9 mouse cellular contexts compared by ENCODE assay signal in genomic region chr1:54983339-54983738, GRCm38 (mm10). TPM values are rescaled to one million over a fixed set of nuclear protein-coding genes. Genes with fewer than 3 reads are reported as not detected.
A peak's percentile ranks its signal among the peaks of the same experiment; 100 is the strongest.
DNase-seq lines count a peak whose midpoint lies in the region; ATAC-seq and TF ChIP-seq lines count a peak whose summit lies in the region.
"Had no signal": no experiment of that assay in that cellular context is flagged by ENCODE, and none has a peak within 500 bp of the region (broad histone marks: within the 10 kb centered on the region; RNA-seq: fewer than 3 reads in every experiment).

No protein-coding gene starts in this region.

- peak; percentile 9 for TF ChIP-seq CTCF in ES-Bruce4 (IDR thresholded peaks at IDR 0.05; ENCODE audit: low read depth, low read length)

- WGBS in hindbrain, embryonic 14.5 days = 71% methylated on average over 3 of the region's 3 CpGs
- 60% methylated on average over 3 of the region's 3 CpGs for WGBS in hindbrain, embryonic 16.5 days

- peak; percentile 32 for DNase-seq in hindbrain, embryonic 14.5 days (ENCODE audit: low spot score)
- peak; percentile 13 for DNase-seq in 3134 (ENCODE audit: extremely low read depth, insufficient read length, low spot score)
- DNase-seq in cerebellum, adult 9-11 months = no peak
- no peak for DNase-seq in cerebellum, postnatal 36 days

- TF ChIP-seq EP300 in ES-Bruce4 (IDR thresholded peaks at IDR 0.05; ENCODE audit: insufficient read depth, low read depth, low read length) = no peak

- no peaks in the 10 kb centered on the region for H3K27me3 ChIP-seq in hindbrain, embryonic 14.5 days (ENCODE audit: control insufficient read depth, insufficient read depth, low read length)
- no peaks in the 10 kb centered on the region for H3K27me3 ChIP-seq in hindbrain, embryonic 16.5 days (replicated peaks; ENCODE audit: control insufficient read depth, insufficient read depth, low read length)
- H3K27me3 ChIP-seq in ES-Bruce4 (ENCODE audit: control insufficient read depth, insufficient read depth, low read length, poor library complexity, severe bottlenecking) = no peaks in the 10 kb centered on the region
- H3K27me3 ChIP-seq: megakaryocyte, embryonic 14.5 days had no signal

- H3K9me3 ChIP-seq in hindbrain, embryonic 14.5 days (ENCODE audit: control insufficient read depth, low read length) = no peaks in the 10 kb centered on the region
- H3K9me3 ChIP-seq in hindbrain, embryonic 16.5 days (ENCODE audit: control insufficient read depth, low read length) = no peaks in the 10 kb centered on the region
- no peaks in the 10 kb centered on the region for H3K9me3 ChIP-seq in ES-Bruce4 (replicated peaks; ENCODE audit: control insufficient read depth, insufficient read depth, low read length, poor library complexity, severe bottlenecking)
- H3K9me3 ChIP-seq: megakaryocyte, embryonic 14.5 days had no signal

- peaks cover 46% of the 10 kb centered on the region for H3K36me3 ChIP-seq in hindbrain, embryonic 14.5 days (replicated peaks; ENCODE audit: control insufficient read depth, insufficient read depth)
- H3K36me3 ChIP-seq in hindbrain, embryonic 16.5 days (ENCODE audit: control insufficient read depth, insufficient read depth, low read length) = peaks cover 12% of the 10 kb centered on the region
- peaks cover 19% of the 10 kb centered on the region for H3K36me3 ChIP-seq in ES-Bruce4 (ENCODE audit: control insufficient read depth, insufficient read depth, low read length, poor library complexity, severe bottlenecking)

- TF ChIP-seq POLR2A in ES-Bruce4 (IDR thresholded peaks at IDR 0.05; ENCODE audit: insufficient read depth, low read length) = no peak

- H3K4me2 ChIP-seq in hindbrain, embryonic 14.5 days (replicated peaks) = no peak overlapping the region
- H3K4me2 ChIP-seq in hindbrain, embryonic 16.5 days (ENCODE audit: low read length) = no peak overlapping the region

- no peak overlapping the region for H3K4me3 ChIP-seq in hindbrain, embryonic 14.5 days (replicated peaks; ENCODE audit: low read length)
- H3K4me3 ChIP-seq in hindbrain, embryonic 16.5 days (ENCODE audit: low read length) = no peak overlapping the region
- no peak overlapping the region for H3K4me3 ChIP-seq in ES-Bruce4 (ENCODE audit: low read depth, low read length)
- H3K4me3 ChIP-seq: megakaryocyte, embryonic 14.5 days had no signal

- H3K4me1 ChIP-seq in hindbrain, embryonic 14.5 days (replicated peaks; ENCODE audit: control insufficient read depth, insufficient read depth, low read length) = no peaks in the 10 kb centered on the region
- no peaks in the 10 kb centered on the region for H3K4me1 ChIP-seq in hindbrain, embryonic 16.5 days (ENCODE audit: control insufficient read depth, insufficient read depth, low read depth, low read length)
- no peaks in the 10 kb centered on the region for H3K4me1 ChIP-seq in ES-Bruce4 (ENCODE audit: control insufficient read depth, insufficient read depth, low read length)

- no peak for ATAC-seq in hindbrain, embryonic 14.5 days (ENCODE audit: low FRiP score)
- no peak for ATAC-seq in hindbrain, embryonic 16.5 days
- 0 out of 2 replicates have a peak, but pooled peaks have one; percentile 23 for ATAC-seq in granulocyte monocyte progenitor cell, adult 5-6 weeks (replicated peaks; ENCODE audit: poor library complexity, severe bottlenecking)
- ATAC-seq in megakaryocyte-erythroid progenitor cell, adult 5-6 weeks (replicated peaks; ENCODE audit: low FRiP score, low TSS enrichment, poor library complexity, severe bottlenecking) = no peak

- no peak overlapping the region for H3K27ac ChIP-seq in hindbrain, embryonic 14.5 days
- H3K27ac ChIP-seq in hindbrain, embryonic 16.5 days (ENCODE audit: low read depth, low read length) = no peak overlapping the region
- no peak overlapping the region for H3K27ac ChIP-seq in ES-Bruce4 (ENCODE audit: insufficient read depth, low read length)

- H3K9ac ChIP-seq in hindbrain, embryonic 14.5 days = no peak overlapping the region
- H3K9ac ChIP-seq in hindbrain, embryonic 16.5 days (ENCODE audit: low read depth, low read length) = no peak overlapping the region
- H3K9ac ChIP-seq in ES-Bruce4 (ENCODE audit: low read depth, poor library complexity, severe bottlenecking) = no peak overlapping the region

RNA-seq across cellular contexts. Expression of gene Sf3b1, which starts 43.9 kb away (rescaled TPM):
- polyA plus RNA-seq in hindbrain, embryonic 14.5 days (2014; fragmentation: Nextera tagmentation; extraction: Ambion mirVana) = 299 and 304 TPM in 2 replicates
- polyA plus RNA-seq in hindbrain, embryonic 16.5 days (2015; fragmentation: Nextera tagmentation; extraction: Ambion mirVana) = 251 and 284 TPM in 2 replicates
- 277 and 314 TPM in 2 replicates for polyA plus RNA-seq in ES-Bruce4 (2011; ENCODE audit: insufficient read depth, insufficient read length, low read depth, missing spikeins)
- 213 and 218 TPM in 2 replicates for total RNA-seq in granulocyte monocyte progenitor cell, adult 5-6 weeks (2014; fragmentation: Nextera tagmentation)
- 254 and 282 TPM in 2 replicates for total RNA-seq in granulocyte monocyte progenitor cell, adult 5-6 weeks (2017)
- 192 and 240 TPM in 2 replicates for total RNA-seq in megakaryocyte-erythroid progenitor cell, adult 5-6 weeks (2014; fragmentation: Nextera tagmentation)
- total RNA-seq in megakaryocyte-erythroid progenitor cell, adult 5-6 weeks (2017) = 311 and 350 TPM in 2 replicates

RNA-seq across cellular contexts. Expression of gene Ankrd44, which starts 57.2 kb away (rescaled TPM):
- polyA plus RNA-seq in hindbrain, embryonic 14.5 days (2014; fragmentation: Nextera tagmentation; extraction: Ambion mirVana) = 30.0 and 31.0 TPM in 2 replicates
- 19.5 TPM in 2 replicates for polyA plus RNA-seq in hindbrain, embryonic 16.5 days (2015; fragmentation: Nextera tagmentation; extraction: Ambion mirVana)
- 4.6 and 5.2 TPM in 2 replicates for polyA plus RNA-seq in ES-Bruce4 (2011; ENCODE audit: insufficient read depth, insufficient read length, low read depth, missing spikeins)
- 99.4 and 128 TPM in 2 replicates for total RNA-seq in granulocyte monocyte progenitor cell, adult 5-6 weeks (2014; fragmentation: Nextera tagmentation)
- total RNA-seq in granulocyte monocyte progenitor cell, adult 5-6 weeks (2017) = 77.5 and 82.6 TPM in 2 replicates
- 19.2 and 23.8 TPM in 2 replicates for total RNA-seq in megakaryocyte-erythroid progenitor cell, adult 5-6 weeks (2014; fragmentation: Nextera tagmentation)
- total RNA-seq in megakaryocyte-erythroid progenitor cell, adult 5-6 weeks (2017) = 12.5 and 17.5 TPM in 2 replicates

Comparison
In these comparisons a context has a peak if more than half of its experiments do, and no peak if none do; other contexts are left out.
1. DNase-seq: peak in hindbrain, embryonic 14.5 days (single experiment) and 3134 (single experiment); none in cerebellum, adult 9-11 months (single experiment) and cerebellum, postnatal 36 days (0 of 2).